Mouse (Mus musculus) embryo, embryonic 11.5 days (tissue): ENCODE results near the gene Reg4.

Experiments used
- DNase-seq: peaks from one replicate; pipeline ENCODE4 v3.0.0-alpha.2; 2012; ENCODE audit warnings: low read depth, low spot score

The Reg4 gene

DNA sequence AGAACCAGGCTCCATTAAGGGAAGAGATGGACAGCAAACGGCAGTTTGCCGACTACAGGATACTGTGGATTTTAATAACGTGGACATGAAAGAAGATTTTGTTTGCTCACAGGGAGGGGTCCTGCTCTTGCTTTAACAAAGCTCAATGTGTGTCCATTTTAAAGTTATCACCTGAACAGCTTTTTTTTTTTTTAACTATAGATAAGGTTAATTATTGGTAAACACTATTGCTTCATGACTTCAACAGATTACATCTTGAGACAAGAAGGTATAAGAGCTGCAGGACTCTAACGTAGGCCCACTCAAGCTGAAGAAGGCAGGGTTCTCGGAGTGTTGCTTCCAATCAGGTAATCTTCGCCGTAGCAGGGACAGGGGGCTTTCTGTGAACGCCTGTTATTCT lies at the start of gene Reg4:
TSS of gene Reg4 (plus strand) at position 301 of the 400 bp plus-strand sequence.
- no peak for DNase-seq

DNA sequence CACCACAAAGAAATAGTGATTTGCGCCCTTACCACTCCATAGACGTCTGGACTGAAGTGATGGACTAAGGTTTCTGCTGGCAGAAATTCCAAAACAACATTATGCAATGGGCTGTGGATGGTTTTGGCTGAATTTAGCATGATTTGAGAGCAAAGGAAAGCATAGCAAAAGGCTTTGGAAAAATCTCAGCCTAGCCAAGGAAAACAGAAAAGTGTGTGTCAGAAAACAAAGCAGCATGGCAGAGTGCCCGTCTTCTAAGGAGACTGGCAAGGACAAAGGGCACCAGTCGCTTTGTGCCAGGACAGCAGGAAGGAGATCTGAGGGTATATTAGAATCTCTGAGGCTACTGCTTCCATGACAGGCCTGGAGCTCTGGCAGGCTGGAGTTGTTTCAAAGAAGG lies 43.6 kb upstream of the Reg4 start:
- no peak for DNase-seq

DNA sequence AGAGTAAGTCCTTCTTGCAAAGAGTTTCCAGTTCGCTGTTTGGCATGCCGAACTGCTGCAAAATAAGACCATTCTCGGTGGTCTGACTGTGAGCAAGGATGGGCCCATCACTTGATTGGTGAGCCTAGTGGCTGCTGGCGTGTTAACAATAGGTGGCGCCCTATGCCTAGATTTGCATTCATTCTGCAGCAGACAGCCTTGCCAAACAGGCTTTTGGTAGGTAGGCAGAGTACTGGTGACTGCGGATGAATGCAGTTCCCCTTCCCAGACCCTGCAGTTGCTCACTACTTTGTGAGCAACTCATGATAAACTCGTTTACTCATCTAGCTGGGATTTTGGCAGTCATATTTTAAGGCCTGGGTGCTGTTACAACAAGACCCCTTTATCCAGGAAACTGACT lies 41.2 kb upstream of the Reg4 start:
- peak; percentile 35 for DNase-seq

DNA sequence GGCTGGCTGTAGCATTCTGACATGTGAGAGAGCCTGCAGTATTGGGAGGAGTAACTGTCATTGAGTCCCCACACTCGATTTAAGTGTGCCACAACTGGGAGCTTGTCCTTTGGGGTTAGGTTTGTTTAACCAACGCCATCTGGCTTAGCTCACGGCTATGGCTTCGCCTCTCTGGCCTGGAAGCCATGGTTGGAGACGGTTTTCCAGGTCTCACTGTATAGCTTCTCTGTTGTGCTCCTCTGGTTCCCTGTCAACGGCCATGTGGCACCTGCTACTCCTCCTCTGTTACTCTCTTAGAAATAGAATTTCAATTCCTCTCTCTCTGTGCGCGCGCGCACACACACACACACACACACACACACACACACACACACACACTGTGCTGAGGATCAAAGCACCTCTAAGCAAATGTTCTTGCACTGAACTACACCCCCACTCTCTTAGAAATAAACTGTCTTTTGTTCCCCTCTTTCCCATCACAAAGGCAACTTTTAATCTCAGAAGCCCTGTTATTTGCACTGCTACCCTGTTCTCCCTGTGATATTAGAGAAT lies 36.7 kb upstream of the Reg4 start:
- no peak for DNase-seq

DNA sequence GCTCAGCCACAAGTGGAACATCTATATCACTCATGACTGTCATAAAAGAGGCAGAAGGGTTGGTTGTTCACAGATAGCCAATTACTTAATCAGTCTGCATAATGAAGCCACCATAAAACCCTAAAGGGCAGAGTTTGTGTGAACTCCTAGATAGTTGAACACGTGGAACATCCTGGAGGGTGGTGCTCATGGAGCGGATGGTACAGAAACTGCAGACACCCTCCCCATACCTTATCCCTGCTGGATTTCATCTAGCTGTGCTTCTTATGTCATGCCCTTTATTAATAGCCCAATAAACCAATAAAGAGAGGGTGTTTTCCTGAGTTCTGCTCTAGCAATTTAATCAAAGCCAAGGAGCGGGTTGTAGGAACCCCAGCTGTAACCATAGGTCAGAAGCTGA lies 34.2 kb upstream of the Reg4 start:
- no peak for DNase-seq

DNA sequence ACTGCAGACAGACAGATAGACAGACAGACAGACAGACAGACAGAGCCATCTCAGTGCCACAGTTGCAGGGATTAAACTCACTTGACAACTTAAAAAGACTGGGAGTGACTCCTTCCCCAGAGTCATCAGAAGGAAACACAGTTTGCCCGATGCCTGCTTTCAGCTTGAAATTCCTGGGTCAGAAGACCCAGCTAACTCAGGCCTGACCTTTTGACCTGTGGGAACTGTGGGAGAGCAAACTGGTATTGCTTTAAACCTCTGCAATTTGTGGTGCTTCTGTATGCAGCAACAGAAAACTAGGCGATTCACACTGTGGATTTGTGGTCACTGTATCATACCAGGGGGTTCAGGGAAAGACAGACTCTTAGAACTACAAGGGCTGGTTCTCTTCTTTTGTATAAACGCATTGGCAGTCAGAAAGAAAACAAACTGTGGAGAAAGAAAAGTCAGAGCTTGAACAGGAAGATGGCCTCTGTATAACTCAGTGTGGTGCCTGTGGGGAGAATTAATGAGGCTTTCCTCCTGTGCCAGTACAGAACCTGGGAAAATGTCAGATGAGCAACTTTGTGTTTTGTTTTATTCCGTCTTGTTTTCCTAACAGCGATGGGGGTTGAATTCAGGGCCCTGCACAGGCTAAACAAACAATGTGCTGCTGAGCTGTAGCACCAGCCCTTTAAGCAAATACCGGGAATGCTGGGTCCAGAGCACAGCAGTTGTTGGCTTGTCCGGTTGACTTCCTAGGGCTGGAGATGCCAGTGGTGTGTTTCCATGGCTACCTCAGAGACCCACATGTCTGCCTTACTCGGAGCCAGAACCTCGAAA lies 24.0 kb upstream of the Reg4 start:
- DNase-seq = no peak

DNA sequence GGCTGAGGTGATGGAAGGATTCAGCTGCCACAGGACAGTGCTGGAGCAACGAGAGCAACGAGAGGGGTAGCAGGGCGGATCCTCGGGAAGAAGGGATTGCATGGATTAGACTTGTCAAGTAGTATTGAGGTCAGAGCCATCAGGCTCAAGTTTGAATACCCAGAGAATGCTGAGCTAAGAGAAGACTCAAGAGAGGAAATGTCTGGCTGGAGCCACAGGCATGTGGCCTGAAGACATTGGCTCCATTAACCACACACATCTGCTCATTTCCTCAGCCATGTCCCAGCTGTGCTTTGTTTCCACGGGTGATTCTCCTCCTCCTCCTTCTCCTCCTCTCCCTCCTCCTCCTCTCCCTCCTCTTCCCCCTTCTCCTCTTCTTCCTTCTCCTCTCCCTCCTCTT lies 22.2 kb upstream of the Reg4 start:
- DNase-seq = no peak

DNA sequence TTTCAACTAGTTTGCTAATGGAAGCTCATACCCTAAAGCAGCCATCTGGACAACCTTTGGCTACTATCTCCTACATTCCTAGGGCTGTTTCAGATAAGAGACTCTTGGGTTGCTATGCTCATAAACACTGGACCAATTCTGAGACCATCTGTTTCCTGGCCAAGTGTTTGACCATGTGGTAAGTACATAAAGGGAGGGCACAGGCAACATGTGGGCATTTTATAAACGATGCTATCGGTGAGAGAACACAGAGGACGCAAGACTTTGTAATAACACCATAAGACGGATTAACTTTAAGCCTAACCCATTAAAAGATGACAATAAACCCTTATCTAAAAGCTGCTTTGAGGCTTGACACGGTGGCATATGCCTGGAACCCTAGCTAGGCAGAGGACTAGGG lies 18.7 kb upstream of the Reg4 start:
- no peak for DNase-seq

DNA sequence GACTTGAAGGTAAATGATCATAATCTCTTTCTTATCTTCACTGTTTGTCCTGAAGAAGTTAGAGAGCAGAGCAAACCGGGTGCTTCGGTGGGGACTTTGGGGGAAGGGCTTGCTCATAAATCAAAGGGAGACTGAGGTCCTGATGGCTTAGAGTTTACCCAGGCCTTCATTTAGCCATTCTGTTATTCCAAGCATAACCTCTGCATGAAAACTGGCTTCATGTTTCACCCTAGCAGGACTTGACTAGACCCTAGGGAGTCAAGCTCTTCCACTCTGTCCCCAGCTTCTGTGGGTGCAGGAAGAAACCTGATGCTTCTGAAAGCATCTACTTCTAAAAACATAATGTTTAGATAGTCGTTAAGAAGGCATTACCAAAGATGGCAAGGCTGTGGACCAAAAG lies 15.0 kb upstream of the Reg4 start:
- no peak for DNase-seq

DNA sequence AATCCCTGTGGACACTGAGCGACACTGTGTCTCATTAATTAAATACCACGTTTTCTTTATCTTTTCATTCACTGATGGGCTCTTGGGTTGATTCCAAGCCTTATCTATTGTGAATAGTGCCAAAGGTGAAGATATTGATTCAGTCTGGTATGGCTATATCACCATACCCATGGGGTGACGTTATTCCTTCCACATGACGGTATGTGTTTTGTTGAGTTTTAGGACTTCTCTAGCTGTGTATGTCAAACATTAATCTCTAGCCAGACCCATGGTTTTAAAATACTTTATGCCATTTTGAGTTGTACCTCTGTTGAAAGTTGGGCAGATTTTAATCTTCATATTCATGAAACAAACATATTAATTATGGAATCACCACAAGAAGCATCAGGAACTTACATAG lies 12.8 kb upstream of the Reg4 start:
- DNase-seq = no peak

DNA sequence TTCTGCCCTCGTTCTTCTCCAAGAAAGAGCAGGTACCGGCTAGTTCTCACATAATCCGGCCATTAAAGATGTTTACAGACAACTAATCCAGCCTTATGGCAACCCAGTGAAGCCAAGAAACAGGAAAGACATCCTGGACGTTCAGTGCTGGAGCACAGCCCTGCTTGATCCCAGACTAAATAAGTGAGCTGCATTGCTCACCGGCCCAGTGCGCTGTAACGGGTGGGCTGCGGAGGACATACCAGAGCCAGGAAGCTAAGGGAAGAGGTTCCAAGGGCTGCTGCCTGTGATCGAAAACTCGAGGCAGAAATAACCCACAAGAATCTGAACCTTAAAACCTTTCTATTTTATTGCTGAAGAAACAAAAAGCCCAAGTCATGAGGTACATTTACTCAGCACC lies 11.1 kb upstream of the Reg4 start:
- no peak for DNase-seq

DNA sequence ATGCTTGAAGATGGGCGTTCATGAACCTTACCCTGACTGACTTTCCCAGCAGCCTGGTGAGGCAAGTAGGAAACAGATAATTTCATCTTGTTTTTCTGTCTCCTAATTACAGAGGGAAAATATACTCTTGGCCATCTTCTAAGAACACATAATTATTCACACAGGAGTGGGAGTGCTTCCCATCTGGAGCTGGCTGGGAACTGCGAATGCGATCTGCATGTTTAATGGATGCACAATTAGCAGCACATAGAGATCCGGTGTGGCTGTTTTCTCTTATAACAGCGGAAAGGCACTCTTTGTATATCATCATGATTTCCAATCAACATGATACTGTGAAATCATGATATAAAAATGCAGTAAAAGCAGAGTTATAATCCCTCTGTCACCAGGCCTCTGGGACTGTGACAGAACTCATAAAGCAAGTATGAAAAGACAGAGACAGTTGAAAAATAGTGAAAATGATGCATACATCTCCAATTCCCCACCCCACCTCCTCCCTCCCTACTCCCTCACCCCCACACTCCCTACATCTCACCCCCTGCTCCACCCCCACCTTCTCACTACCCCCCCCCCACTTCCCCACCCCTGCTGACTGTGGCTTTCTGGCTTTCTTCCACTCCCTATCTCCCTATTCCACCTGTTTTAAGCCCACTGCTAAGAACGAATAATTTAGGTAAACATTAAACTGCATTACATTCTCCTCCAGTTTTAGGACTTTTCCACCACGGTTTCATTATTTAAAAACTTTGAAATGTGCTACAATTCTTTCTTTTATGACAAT lies 10.5 kb upstream of the Reg4 start:
- DNase-seq = no peak

DNA sequence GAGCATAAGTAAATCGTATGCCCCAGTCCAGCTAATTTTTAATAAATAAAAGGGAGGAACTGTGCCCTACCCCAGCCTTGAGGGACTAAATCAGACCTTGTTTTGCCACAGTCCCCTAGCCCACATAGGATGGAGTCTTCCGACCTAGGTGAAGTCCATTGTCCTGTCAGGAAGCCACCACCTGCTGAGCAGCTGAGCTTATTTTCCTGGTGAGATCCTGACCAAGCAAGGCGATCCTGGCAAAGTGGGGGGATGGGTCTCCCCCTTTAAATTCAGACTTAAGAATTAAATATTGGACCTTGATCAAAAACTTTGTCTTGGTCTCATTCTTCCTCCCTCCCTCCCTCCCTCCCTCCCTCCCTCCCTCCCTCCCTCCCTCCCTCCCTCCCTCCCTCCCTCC lies 5.7 kb upstream of the Reg4 start:
- DNase-seq = no peak

DNA sequence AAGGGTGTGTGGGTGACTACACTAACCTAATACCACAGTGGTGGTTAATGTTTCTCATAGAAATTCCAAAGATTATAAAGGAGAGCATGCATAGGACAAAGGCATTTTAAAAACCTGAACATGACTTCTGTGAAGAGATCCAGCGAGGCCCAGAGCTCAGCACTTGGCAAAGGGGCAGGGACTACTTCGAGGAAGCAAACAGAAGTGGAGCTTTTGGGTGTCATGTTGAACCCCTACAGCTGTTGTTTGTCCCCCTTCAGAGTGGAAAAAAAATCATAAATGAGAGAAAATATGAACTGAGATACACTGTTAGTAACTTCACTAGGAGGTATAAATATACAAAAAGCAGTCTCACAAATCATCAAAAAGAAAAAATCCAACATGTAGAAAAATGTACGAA lies 1.3 kb downstream of the Reg4 start:
- no peak for DNase-seq

DNA sequence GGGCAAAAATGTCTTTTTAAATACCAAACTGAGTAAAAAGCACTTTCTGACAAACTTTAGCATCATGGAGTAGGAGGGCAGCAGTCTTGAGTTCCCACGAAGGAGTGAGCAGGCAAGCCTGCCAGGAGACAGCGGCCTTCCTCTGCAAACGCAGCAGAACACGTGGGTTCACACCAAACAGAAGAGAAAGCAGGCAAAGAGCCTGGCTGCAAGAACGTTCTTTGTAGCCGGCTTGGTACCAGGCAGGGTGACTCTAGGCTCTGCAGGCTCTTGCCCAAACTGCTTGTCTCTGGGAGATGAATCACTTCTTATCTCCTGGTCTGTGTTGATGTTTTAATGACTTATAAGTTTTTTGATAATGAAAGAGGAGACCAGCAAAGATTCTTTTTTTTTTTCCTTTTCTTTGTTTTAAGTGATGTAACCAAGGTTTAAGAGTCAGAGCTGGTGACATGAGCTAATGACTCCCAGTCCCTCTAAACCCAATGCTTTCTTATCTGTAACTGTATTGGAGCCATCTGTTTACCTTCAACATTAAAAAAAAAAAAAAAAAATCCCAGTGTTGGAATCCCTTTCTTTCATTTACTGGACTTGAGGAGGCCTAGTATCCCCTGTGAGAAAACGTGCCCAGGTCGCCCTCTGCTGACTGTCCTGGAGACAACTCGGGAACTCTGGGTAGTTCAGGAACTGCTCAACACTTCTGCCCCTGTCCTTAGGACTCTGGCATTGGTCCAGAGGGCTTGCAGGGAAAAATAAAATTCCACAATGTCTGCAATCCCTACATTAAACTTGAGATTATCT lies 2.0 kb downstream of the Reg4 start:
- DNase-seq = peak; percentile 57

DNA sequence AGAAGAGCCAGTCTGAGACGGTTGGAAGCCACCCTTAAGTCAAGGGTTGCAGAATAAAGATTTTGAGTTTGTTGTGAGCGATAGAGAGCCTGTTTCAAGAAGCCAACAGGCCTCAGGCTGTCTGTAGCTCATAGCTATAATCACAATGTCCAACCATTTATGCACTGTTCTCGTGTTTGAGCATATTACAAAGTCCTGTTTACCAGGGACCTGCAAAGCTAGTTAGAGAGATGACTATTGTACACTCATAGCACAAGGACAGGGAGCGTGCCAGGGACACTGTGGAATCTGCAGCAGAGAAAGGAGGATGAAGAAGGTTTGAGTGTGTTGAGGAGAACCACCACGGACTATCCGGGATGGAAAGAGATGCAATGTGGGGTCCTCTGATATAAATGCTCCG lies 3.0 kb downstream of the Reg4 start:
- DNase-seq = no peak

DNA sequence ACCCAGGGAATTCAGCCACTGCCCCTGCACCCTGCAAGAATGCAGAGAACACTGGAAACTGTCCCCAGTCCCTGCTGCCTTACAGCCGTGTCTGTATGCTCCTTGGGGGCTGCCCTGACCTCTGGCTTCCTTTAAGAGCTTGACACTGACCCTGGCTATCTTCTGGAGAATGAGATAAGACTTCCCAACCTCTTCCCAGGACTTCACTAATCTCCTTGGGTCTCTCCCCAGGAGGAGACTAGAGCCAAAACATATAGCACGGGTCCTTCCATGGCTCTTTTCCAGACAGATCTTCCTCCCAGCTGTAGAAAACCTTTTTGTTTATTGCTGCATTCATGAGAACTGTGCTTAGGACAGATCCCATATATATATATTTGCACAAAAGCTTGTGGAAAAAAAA lies 3.8 kb downstream of the Reg4 start:
- no peak for DNase-seq

DNA sequence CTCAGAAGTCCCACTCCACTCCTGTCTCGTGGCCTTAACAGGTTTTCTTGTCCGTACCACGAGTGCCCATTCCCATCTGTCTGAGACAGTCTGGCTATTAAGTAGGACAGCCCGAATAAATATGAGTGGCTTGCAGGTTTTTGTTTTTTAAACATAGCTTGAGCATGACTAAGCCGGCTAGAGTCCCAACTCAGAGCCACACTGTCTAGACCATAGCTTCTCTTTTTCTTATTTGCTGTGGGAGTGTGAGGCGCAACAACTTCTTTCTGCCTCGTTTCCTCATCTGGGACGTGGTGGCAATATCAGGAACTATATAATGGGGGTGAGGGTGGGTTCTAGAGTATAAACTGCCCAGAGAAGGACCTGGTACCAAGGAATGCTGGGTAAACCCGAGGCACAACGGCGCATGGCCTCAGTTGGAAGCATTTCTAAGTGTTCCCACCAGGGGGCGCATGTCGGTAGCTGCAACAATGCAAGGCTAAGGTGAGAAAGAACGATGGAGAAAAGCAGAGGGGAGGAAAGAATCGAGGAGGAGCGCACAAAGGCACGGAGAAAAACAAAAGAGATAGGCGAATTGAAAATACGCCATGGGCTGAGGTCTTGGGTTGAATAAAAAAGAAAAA lies 5.1 kb downstream of the Reg4 start:
- DNase-seq = peak; percentile 57

DNA sequence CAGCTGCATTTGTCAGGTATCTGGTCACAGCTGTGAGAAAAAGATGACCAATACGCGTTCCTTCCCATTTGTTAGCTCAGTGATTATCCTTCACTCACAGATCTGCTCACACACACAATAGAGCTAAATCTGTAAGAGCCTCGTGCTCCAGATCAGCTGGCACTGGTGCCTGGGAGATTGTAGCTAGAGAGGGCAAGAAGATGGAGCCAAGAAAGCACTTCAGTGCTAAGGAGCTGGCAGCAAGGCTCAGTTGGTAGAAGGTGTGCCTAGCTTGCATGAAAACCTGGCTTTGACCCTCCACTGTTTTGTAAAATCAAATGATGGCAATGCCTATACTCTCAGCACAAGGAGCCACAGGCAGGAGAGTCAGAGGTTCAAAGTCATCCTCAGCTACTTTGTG lies 5.8 kb downstream of the Reg4 start:
- DNase-seq = no peak

DNA sequence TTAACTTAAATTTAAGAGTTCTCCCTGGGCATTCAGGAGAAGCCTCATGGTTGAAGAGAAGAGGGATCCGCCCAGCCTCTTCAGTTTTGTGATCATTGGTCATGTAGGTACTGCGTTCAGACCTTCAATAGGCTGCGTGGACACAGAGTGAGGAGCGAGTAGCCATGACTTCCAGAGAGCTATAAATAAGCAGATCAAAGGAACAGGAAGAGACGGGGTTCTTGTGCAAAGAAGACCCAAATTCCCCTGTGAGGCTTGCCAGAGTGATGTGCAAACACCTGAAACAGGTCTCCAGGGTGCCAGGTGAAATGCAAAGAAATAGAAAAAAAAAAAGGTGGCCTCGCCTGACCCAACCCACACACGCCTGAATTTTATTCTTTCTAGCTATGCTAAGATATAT lies 8.0 kb downstream of the Reg4 start:
- DNase-seq = no peak

DNA sequence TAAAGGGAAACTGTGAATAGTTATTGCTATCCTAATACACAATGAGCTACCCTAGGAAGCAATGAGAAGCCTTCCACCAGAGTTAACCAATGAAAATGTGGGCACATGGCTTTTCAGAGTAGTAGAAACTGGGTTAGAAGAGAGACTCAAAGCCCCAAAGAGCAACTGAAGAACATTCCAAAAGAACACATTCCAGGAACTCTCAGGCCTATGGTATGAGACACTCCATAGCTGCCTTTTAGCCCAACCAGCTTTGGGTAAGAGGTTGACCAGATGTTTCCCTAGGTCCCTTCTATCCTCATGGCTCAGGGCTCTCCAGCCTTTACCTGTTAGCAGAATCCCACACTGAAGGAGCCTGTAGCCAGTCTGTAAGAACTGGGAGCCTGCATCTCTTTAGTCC lies 11.5 kb downstream of the Reg4 start:
- DNase-seq = no peak

DNA sequence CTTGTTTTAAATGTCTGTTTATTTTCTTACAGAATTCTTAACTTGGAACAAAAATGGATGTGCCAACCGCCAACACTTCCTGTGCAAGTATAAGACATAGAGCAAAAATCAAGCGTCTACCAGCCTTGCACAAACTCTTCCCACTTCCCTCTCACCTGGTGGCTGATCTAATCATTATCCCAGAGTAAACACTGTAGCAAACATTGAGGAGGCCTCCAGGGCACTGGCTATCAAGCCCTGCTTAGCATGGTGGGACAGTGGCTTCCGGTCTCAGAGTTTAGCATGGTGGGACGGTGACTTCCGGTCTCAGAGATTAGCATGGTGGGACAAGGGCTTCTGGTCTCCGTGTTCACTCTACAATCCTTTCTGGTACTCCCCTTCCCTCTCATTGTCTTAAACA lies 14.3 kb downstream of the Reg4 start:
- no peak for DNase-seq
